ENCODE assay signal across 10 mouse cellular contexts in genomic region chr5:114129550-114130210, GRCm38 (mm10). TPM values are rescaled to one million over a fixed set of nuclear protein-coding genes. Genes with fewer than 3 reads are reported as not detected.
A peak's percentile ranks its signal among the peaks of the same experiment; 100 is the strongest.
DNase-seq lines count a peak whose midpoint lies in the region; ATAC-seq and TF ChIP-seq lines count a peak whose summit lies in the region.
"Had no signal": no experiment of that assay in that cellular context is flagged by ENCODE, and none has a peak within 500 bp of the region (broad histone marks: within the 10 kb centered on the region; RNA-seq: fewer than 3 reads in every experiment).

No protein-coding gene starts in this region.

- intact Hi-C loops in gastrocnemius, adult 2 months (cut with DNase I): loop anchor here (5.0 kb wide), 2 partner anchors 43 to 77 kb away; no protein-coding TSS in a partner anchor
- intact Hi-C loops in gastrocnemius, postnatal 36 days (cut with DNase I): no loop called here

- 81% methylated on average over 15 of the region's 15 CpGs for WGBS in forebrain, postnatal 0 days
- 73% methylated on average over 15 of the region's 15 CpGs for WGBS in liver, embryonic 16.5 days (ENCODE audit: insufficient replicate concordance)

- peaks cover 9% of the 10 kb centered on the region for H3K79me2 ChIP-seq in CH12.LX (replicated peaks; ENCODE audit: control insufficient read depth, extremely low read depth, insufficient read depth, poor library complexity, severe bottlenecking)

- no peak for DNase-seq in gastrocnemius, adult 2 months
- DNase-seq in gastrocnemius, postnatal 36 days: no peak
- peak; percentile 55 for DNase-seq in CH12.LX (ENCODE audit: extremely low read depth)
- DNase-seq in forebrain, postnatal 0 days: no peak
- DNase-seq in right cerebral cortex, postnatal 10 days (ENCODE audit: low spot score in 2 of 2): no peak
- no peak for DNase-seq in urinary bladder, postnatal 10 days (ENCODE audit: low spot score)
- no peak for DNase-seq in natural killer cell, adult 2 months (ENCODE audit: low spot score in 2 of 2)

- TF ChIP-seq POLR2A in CH12.LX (IDR thresholded peaks at IDR 0.05; ENCODE audit: low read depth, low read length): no peak

- no peak for TF ChIP-seq CTCF in gastrocnemius, adult 2 months (IDR thresholded peaks at IDR 0.05)
- TF ChIP-seq CTCF in CH12.LX (conservative IDR thresholded peaks at IDR 0.05 in 1 of 2, IDR thresholded peaks at IDR 0.05 in 1 of 2; ENCODE audit: low read depth in 2 of 2, low read length in 2 of 2): no peak
- no peak for TF ChIP-seq CTCF in forebrain, postnatal 0 days (IDR thresholded peaks at IDR 0.05; ENCODE audit: low read depth)

- no peaks in the 10 kb centered on the region for H3K9me3 ChIP-seq in CH12.LX (replicated peaks; ENCODE audit: low read length)
- no peaks in the 10 kb centered on the region for H3K9me3 ChIP-seq in forebrain, postnatal 0 days (ENCODE audit: low read length)
- H3K9me3 ChIP-seq in liver, embryonic 16.5 days (replicated peaks; ENCODE audit: control insufficient read depth, low read length): no peaks in the 10 kb centered on the region

- no peak overlapping the region for H3K27ac ChIP-seq in gastrocnemius, adult 2 months
- H3K27ac ChIP-seq in CH12.LX (ENCODE audit: insufficient read depth, low read depth): no peak overlapping the region
- H3K27ac ChIP-seq in forebrain, postnatal 0 days (ENCODE audit: low read depth, low read length): no peak overlapping the region
- H3K27ac ChIP-seq in liver, embryonic 16.5 days (ENCODE audit: low read length): no peak overlapping the region

- no peak for TF ChIP-seq EP300 in CH12.LX (IDR thresholded peaks at IDR 0.05; ENCODE audit: low read length)

- H3K36me3 ChIP-seq in CH12.LX (replicated peaks in 1 of 2; ENCODE audit: control insufficient read depth in 1 of 2, insufficient read depth in 1 of 2, low read length in 1 of 2): peaks cover 16 to 37% of the 10 kb centered on the region in 2 experiments
- H3K36me3 ChIP-seq in forebrain, postnatal 0 days (ENCODE audit: insufficient read depth): no peaks in the 10 kb centered on the region
- no peaks in the 10 kb centered on the region for H3K36me3 ChIP-seq in liver, embryonic 16.5 days (ENCODE audit: control insufficient read depth, insufficient read depth)

- dilution Hi-C loops in CH12.LX (cut with MboI; ENCODE audit: extremely low pct_ligation_motif_present, extremely low pct_unique_long_range_greater_than_20kb, low sequenced_read_pairs): no loop called here

- H3K4me2 ChIP-seq in CH12.LX (ENCODE audit: insufficient read depth, low read depth, poor library complexity, severe bottlenecking): peak overlapping the region; percentile 65
- peak overlapping the region; percentile 94 for H3K4me2 ChIP-seq in forebrain, postnatal 0 days (ENCODE audit: low read depth)
- H3K4me2 ChIP-seq in liver, embryonic 16.5 days (ENCODE audit: low read depth, low read length): peak overlapping the region; percentile 100

- H3K4me3 ChIP-seq in gastrocnemius, adult 2 months: peak overlapping the region; percentile 94
- H3K4me3 ChIP-seq in CH12.LX (replicated peaks in 1 of 3; ENCODE audit: low read depth in 2 of 3, low read length in 2 of 3, poor library complexity in 1 of 3): peak overlapping the region; percentile 40 to 90 (median 63)
- H3K4me3 ChIP-seq in forebrain, postnatal 0 days (ENCODE audit: low read depth, low read length): peak overlapping the region; percentile 61
- H3K4me3 ChIP-seq in liver, embryonic 16.5 days (ENCODE audit: low read depth, low read length): peak overlapping the region; percentile 79; the same call in 1 of the 2 replicates

- ATAC-seq in forebrain, postnatal 0 days: no peak
- ATAC-seq in liver, embryonic 16.5 days (ENCODE audit: low read depth): no peak

- H3K27me3 ChIP-seq in CH12.LX (replicated peaks): no peaks in the 10 kb centered on the region
- H3K27me3 ChIP-seq in forebrain, postnatal 0 days (ENCODE audit: insufficient read depth, low read length): no peaks in the 10 kb centered on the region
- H3K27me3 ChIP-seq in liver, embryonic 16.5 days (ENCODE audit: control insufficient read depth, insufficient read depth, low read depth, low read length): no peaks in the 10 kb centered on the region

- H3K4me1 ChIP-seq in CH12.LX (ENCODE audit: control insufficient read depth in 1 of 2, insufficient read depth in 2 of 2): peaks cover 13 to 54% of the 10 kb centered on the region in 2 experiments
- peaks cover 4% of the 10 kb centered on the region; the same call in 1 of the 2 replicates for H3K4me1 ChIP-seq in forebrain, postnatal 0 days (ENCODE audit: insufficient read depth)
- H3K4me1 ChIP-seq in liver, embryonic 16.5 days (ENCODE audit: control insufficient read depth, low read depth, low read length): peaks cover 56% of the 10 kb centered on the region

- no peak overlapping the region; the same call in 1 of the 2 replicates for H3K9ac ChIP-seq in CH12.LX (ENCODE audit: insufficient read depth, low read depth)
- no peak overlapping the region for H3K9ac ChIP-seq in forebrain, postnatal 0 days
- H3K9ac ChIP-seq in liver, embryonic 16.5 days (ENCODE audit: low read depth, low read length): no peak overlapping the region

- no peak for TF ChIP-seq RAD21 in CH12.LX (IDR thresholded peaks at IDR 0.05; ENCODE audit: low read depth, low read length)

- in situ Hi-C loops in CH12.LX (cut with MboI; ENCODE audit: low pct_ligation_motif_present, low pct_unique_long_range_greater_than_20kb, low sequenced_read_pairs): loop anchor here (5.0 to 10.0 kb wide), 2 partner anchors 77 to 155 kb away; no protein-coding TSS in a partner anchor

TF ChIP-seq in CH12.LX, 34 proteins besides CTCF, POLR2A, EP300 and RAD21 (continues in another document):
- TF ChIP-seq SMC3 (IDR thresholded peaks at IDR 0.05; ENCODE audit: low read depth, low read length) (no peak), ZNF384 (IDR thresholded peaks at IDR 0.05; ENCODE audit: low read depth, low read length) (peak; percentile 74), GABPA (IDR thresholded peaks at IDR 0.05; ENCODE audit: insufficient replicate concordance, low read depth, low read length) (no peak), MAX (IDR thresholded peaks at IDR 0.05; ENCODE audit: low read length) (no peak), CHD1 (IDR thresholded peaks at IDR 0.05; ENCODE audit: low read depth, low read length) (0 out of 2 replicates have a peak, but pooled peaks have one; percentile 66), ZC3H11A (IDR thresholded peaks at IDR 0.05; ENCODE audit: low read depth, low read length) (no peak), TCF12 (IDR thresholded peaks at IDR 0.05; ENCODE audit: low read depth, low read length) (no peak), JUN (IDR thresholded peaks at IDR 0.05; ENCODE audit: insufficient read depth, low read depth, low read length) (no peak), JUND (conservative IDR thresholded peaks at IDR 0.05; ENCODE audit: low read depth, low read length) (no peak), RCOR1 (conservative IDR thresholded peaks at IDR 0.05; ENCODE audit: low read depth, low read length) (no peak), ELF1 (IDR thresholded peaks at IDR 0.05; ENCODE audit: low read depth, low read length) (no peak), HCFC1 (IDR thresholded peaks at IDR 0.05; ENCODE audit: low read depth, low read length) (no peak), NELFE (IDR thresholded peaks at IDR 0.05; ENCODE audit: low read depth, low read length) (no peak), SIN3A (IDR thresholded peaks at IDR 0.05; ENCODE audit: low read length) (0 out of 2 replicates have a peak, but pooled peaks have one; percentile 38), MAZ (IDR thresholded peaks at IDR 0.05; ENCODE audit: low read depth, low read length) (no peak), MXI1 (IDR thresholded peaks at IDR 0.05; ENCODE audit: low read depth, low read length) (0 out of 2 replicates have a peak, but pooled peaks have one; percentile 43), USF1 (IDR thresholded peaks at IDR 0.05; ENCODE audit: low read depth, low read length) (no peak), ZMIZ1 (IDR thresholded peaks at IDR 0.05; ENCODE audit: low read depth, low read length) (no peak), CHD2 (IDR thresholded peaks at IDR 0.05; ENCODE audit: low read length) (no peak)

RNA-seq across cellular contexts. Expression of gene Ung, which starts 0.5 kb away (rescaled TPM):
- 10 to 100 TPM in 1 of 2 experiments, 1 to 10 TPM in 1; 9.2 to 10.5 TPM for total RNA-seq in gastrocnemius, adult 2 months (2021)
- 10 to 100 TPM in 1 of 2 experiments, 1 to 10 TPM in 1; 9.7 to 13.2 TPM for total RNA-seq in gastrocnemius, postnatal 36 days (2021)
- total RNA-seq in CH12.LX (2012; rRNA removed) (39.1 and 53.4 TPM in 2 replicates), CH12.LX (2014; rRNA removed) (43.5 and 51.9 TPM in 2 replicates)
- polyA plus RNA-seq in CH12.LX (2012; ENCODE audit: insufficient read length, low read depth): 83.3 and 91.9 TPM in 2 replicates
- total RNA-seq in forebrain, postnatal 0 days (2014; rRNA removed): 6.7 and 7.8 TPM in 2 replicates
- polyA plus RNA-seq in forebrain, postnatal 0 days (2015; fragmentation: Nextera tagmentation; extraction: Ambion mirVana): 7.5 and 9.1 TPM in 2 replicates
- polyA plus RNA-seq in liver, embryonic 16.5 days (2015; fragmentation: Nextera tagmentation; extraction: Ambion mirVana): 13.7 and 15.2 TPM in 2 replicates

RNA-seq across cellular contexts. Expression of gene Alkbh2, which starts 1.7 kb away (rescaled TPM):
- under 1 TPM; 0.28 to 0.61 TPM for total RNA-seq in gastrocnemius, adult 2 months (2021)
- under 1 TPM; 0.59 to 0.69 TPM for total RNA-seq in gastrocnemius, postnatal 36 days (2021)
- total RNA-seq in CH12.LX (2012; rRNA removed): 35.0 and 35.7 TPM in 2 replicates
- total RNA-seq in CH12.LX (2014; rRNA removed): 34.4 TPM in 2 replicates
- polyA plus RNA-seq in CH12.LX (2012; ENCODE audit: insufficient read length, low read depth): 39.3 and 41.4 TPM in 2 replicates
- 4.6 and 5.8 TPM in 2 replicates for total RNA-seq in forebrain, postnatal 0 days (2014; rRNA removed)
- polyA plus RNA-seq in forebrain, postnatal 0 days (2015; fragmentation: Nextera tagmentation; extraction: Ambion mirVana): 6.9 and 7.6 TPM in 2 replicates
- polyA plus RNA-seq in liver, embryonic 16.5 days (2015; fragmentation: Nextera tagmentation; extraction: Ambion mirVana): 2.5 and 3.4 TPM in 2 replicates

RNA-seq across cellular contexts. Expression of gene Acacb, which starts 16.7 kb away (rescaled TPM):
- total RNA-seq in gastrocnemius, adult 2 months (2021): 100 to 1,000 TPM; 177 to 191 TPM
- 100 to 1,000 TPM; 138 to 166 TPM for total RNA-seq in gastrocnemius, postnatal 36 days (2021)
- total RNA-seq in CH12.LX (2012; rRNA removed) (3.9 and 6.2 TPM in 2 replicates), CH12.LX (2014; rRNA removed) (13.4 and 14.1 TPM in 2 replicates)
- 16.3 and 17.0 TPM in 2 replicates for polyA plus RNA-seq in CH12.LX (2012; ENCODE audit: insufficient read length, low read depth)
- total RNA-seq in forebrain, postnatal 0 days (2014; rRNA removed): 2.0 and 4.0 TPM in 2 replicates
- polyA plus RNA-seq in forebrain, postnatal 0 days (2015; fragmentation: Nextera tagmentation; extraction: Ambion mirVana): 2.7 and 4.3 TPM in 2 replicates
- polyA plus RNA-seq in liver, embryonic 16.5 days (2015; fragmentation: Nextera tagmentation; extraction: Ambion mirVana): 0.35 and 0.65 TPM in 2 replicates
- total RNA-seq: neutrophil, adult 5-6 weeks had no signal

RNA-seq across cellular contexts. Expression of gene Svop, which starts 38.3 kb away (rescaled TPM):
- total RNA-seq in gastrocnemius, adult 2 months (2021): not detected
- total RNA-seq in gastrocnemius, postnatal 36 days (2021): not detected
- total RNA-seq in CH12.LX (2012; rRNA removed): 0.38 and 1.1 TPM in 2 replicates
- total RNA-seq in CH12.LX (2014; rRNA removed): 0.20 and 0.31 TPM in 2 replicates
- polyA plus RNA-seq in CH12.LX (2012; ENCODE audit: insufficient read length, low read depth): 0.40 and 0.51 TPM in 2 replicates
- total RNA-seq in forebrain, postnatal 0 days (2014; rRNA removed): 153 and 177 TPM in 2 replicates
- 89.7 and 97.5 TPM in 2 replicates for polyA plus RNA-seq in forebrain, postnatal 0 days (2015; fragmentation: Nextera tagmentation; extraction: Ambion mirVana)
- polyA plus RNA-seq in liver, embryonic 16.5 days (2015; fragmentation: Nextera tagmentation; extraction: Ambion mirVana): 0.05 TPM in 1 of 2 replicates, not detected in the other
- total RNA-seq: gastrocnemius, postnatal 25 days; neutrophil, adult 5-6 weeks had no signal

Comparison
In these comparisons a context has a peak if more than half of its experiments do, and no peak if none do; other contexts are left out.
1. RNA of gene Acacb, which starts 16.7 kb away (total RNA-seq): 177 to 191 TPM in gastrocnemius, adult 2 months and 138 to 166 TPM in gastrocnemius, postnatal 36 days; 3.9 to 14.1 TPM in CH12.LX and 2.0 to 4.0 TPM in forebrain, postnatal 0 days; every median in the first group is over 4 times any median in the second.
2. Peak in every context shown above with its lines, with median percentiles within 50 percentile points of each other: H3K4me3 ChIP-seq and H3K4me2 ChIP-seq.